Comparison of ENCODE assay signal across 27 mouse cellular contexts in genomic region chr2:28364623-28365022, GRCm38 (mm10).
DNase-seq lines count a peak whose midpoint lies in the region; ATAC-seq and TF ChIP-seq lines count a peak whose summit lies in the region.
"Had no signal": no experiment of that assay in that cellular context is flagged by ENCODE, and none has a peak within 500 bp of the region (broad histone marks: within the 10 kb centered on the region; RNA-seq: fewer than 3 reads in every experiment).

No protein-coding gene starts in this region.

- no peak overlapping the region for H3K4me3 ChIP-seq in forebrain, embryonic 11.5 days (ENCODE audit: low read depth, low read length)
- no peak overlapping the region for H3K4me3 ChIP-seq in forebrain, postnatal 0 days (ENCODE audit: low read depth, low read length)
- H3K4me3 ChIP-seq in stomach, embryonic 14.5 days (ENCODE audit: low read depth, low read length) = no peak overlapping the region
- H3K4me3 ChIP-seq in stomach, postnatal 0 days (ENCODE audit: low read depth, low read length) = no peak overlapping the region
- H3K4me3 ChIP-seq in stomach, embryonic 15.5 days (replicated peaks) = no peak overlapping the region
- H3K4me3 ChIP-seq: embryonic facial prominence, embryonic 15.5 days; hindbrain, embryonic 12.5 days; limb, embryonic 13.5 days; liver, embryonic 12.5 days had no signal

- H3K4me1 ChIP-seq in forebrain, embryonic 11.5 days (replicated peaks; ENCODE audit: control insufficient read depth, insufficient read depth, low read length) = no peaks in the 10 kb centered on the region; the same call in 1 of the 2 replicates
- H3K4me1 ChIP-seq in forebrain, postnatal 0 days (ENCODE audit: insufficient read depth) = peaks cover 4% of the 10 kb centered on the region; the same call in 1 of the 2 replicates
- H3K4me1 ChIP-seq in stomach, embryonic 14.5 days (ENCODE audit: control insufficient read depth, insufficient read depth, low read length) = peaks cover 13% of the 10 kb centered on the region
- no peaks in the 10 kb centered on the region for H3K4me1 ChIP-seq in stomach, postnatal 0 days (replicated peaks; ENCODE audit: control insufficient read depth, insufficient read depth)
- H3K4me1 ChIP-seq in stomach, embryonic 15.5 days = peaks cover 12% of the 10 kb centered on the region; the same call in 1 of the 2 replicates
- H3K4me1 ChIP-seq: liver, embryonic 12.5 days had no signal

- DNase-seq in forebrain, embryonic 11.5 days (ENCODE audit: low spot score) = peak; percentile 31
- no peak for DNase-seq in forebrain, postnatal 0 days
- DNase-seq in heart, adult 11 months = peak; percentile 72
- DNase-seq in heart, adult 8-10 months (ENCODE audit: low spot score) = no peak
- DNase-seq in stomach, postnatal 0 days (ENCODE audit: low spot score) = no peak
- DNase-seq in adrenal gland, postnatal 25 days = no peak
- DNase-seq: adrenal gland, adult 8-10 months; cerebellum, adult 11-12 months; cerebellum, adult 9-11 months; gastrocnemius, postnatal 10 days; heart, postnatal 36 days; kidney, postnatal 25 days; liver, postnatal 0 days; lung, postnatal 36 days; thymus, postnatal 25 days had no signal

- 68% methylated on average over 3 of the region's 3 CpGs for WGBS in forebrain, embryonic 11.5 days
- WGBS in forebrain, postnatal 0 days = 57% methylated on average over 3 of the region's 3 CpGs
- WGBS in stomach, embryonic 14.5 days = 38% methylated on average over 3 of the region's 3 CpGs
- WGBS in stomach, postnatal 0 days = 40% methylated on average over 3 of the region's 3 CpGs
- WGBS in stomach, embryonic 15.5 days = 46% methylated on average over 3 of the region's 3 CpGs

- no peaks in the 10 kb centered on the region for H3K9me3 ChIP-seq in forebrain, embryonic 11.5 days (ENCODE audit: control insufficient read depth, low read length)
- no peaks in the 10 kb centered on the region for H3K9me3 ChIP-seq in forebrain, postnatal 0 days (ENCODE audit: low read length)
- H3K9me3 ChIP-seq in stomach, embryonic 14.5 days (ENCODE audit: control insufficient read depth, low read depth, low read length) = no peaks in the 10 kb centered on the region
- no peaks in the 10 kb centered on the region for H3K9me3 ChIP-seq in stomach, postnatal 0 days (ENCODE audit: control insufficient read depth, low read length)
- H3K9me3 ChIP-seq in stomach, embryonic 15.5 days = no peaks in the 10 kb centered on the region
- H3K9me3 ChIP-seq: embryonic facial prominence, embryonic 15.5 days; G1E; hindbrain, embryonic 12.5 days; limb, embryonic 13.5 days; liver, embryonic 12.5 days had no signal

- H3K36me3 ChIP-seq in forebrain, embryonic 11.5 days (ENCODE audit: control insufficient read depth, insufficient read depth, low read length) = no peaks in the 10 kb centered on the region
- no peaks in the 10 kb centered on the region for H3K36me3 ChIP-seq in forebrain, postnatal 0 days (ENCODE audit: insufficient read depth)
- H3K36me3 ChIP-seq in stomach, embryonic 14.5 days (ENCODE audit: control insufficient read depth, insufficient read depth, low read length) = no peaks in the 10 kb centered on the region
- no peaks in the 10 kb centered on the region for H3K36me3 ChIP-seq in stomach, postnatal 0 days (ENCODE audit: control insufficient read depth, insufficient read depth, low read length)
- H3K36me3 ChIP-seq in stomach, embryonic 15.5 days = no peaks in the 10 kb centered on the region
- H3K36me3 ChIP-seq: embryonic facial prominence, embryonic 15.5 days; G1E; hindbrain, embryonic 12.5 days; limb, embryonic 13.5 days; liver, embryonic 12.5 days had no signal

- ATAC-seq in forebrain, embryonic 11.5 days (replicated peaks; ENCODE audit: low FRiP score) = no peak
- ATAC-seq in forebrain, postnatal 0 days = no peak; the same call in 1 of the 2 replicates
- no peak for ATAC-seq in stomach, embryonic 14.5 days (ENCODE audit: insufficient number of reproducible peaks, insufficient read depth, low FRiP score, low read depth)
- ATAC-seq in stomach, postnatal 0 days (ENCODE audit: low FRiP score, low TSS enrichment) = no peak
- 0 out of 2 replicates have a peak, but pooled peaks have one; percentile 24 for ATAC-seq in stomach, embryonic 15.5 days (ENCODE audit: insufficient read depth, low FRiP score, low read depth)
- ATAC-seq: hindbrain, postnatal 0 days; intestine, embryonic 16.5 days; liver, embryonic 12.5 days; liver, postnatal 0 days; midbrain, embryonic 16.5 days had no signal

- TF ChIP-seq CTCF in forebrain, postnatal 0 days (IDR thresholded peaks at IDR 0.05; ENCODE audit: low read depth) = no peak
- TF ChIP-seq CTCF in stomach, postnatal 0 days (IDR thresholded peaks at IDR 0.05; ENCODE audit: low read depth) = no peak

- no peak overlapping the region for H3K27ac ChIP-seq in forebrain, embryonic 11.5 days (ENCODE audit: low read depth, low read length)
- no peak overlapping the region for H3K27ac ChIP-seq in forebrain, postnatal 0 days (ENCODE audit: low read depth, low read length)
- H3K27ac ChIP-seq in stomach, embryonic 14.5 days (ENCODE audit: low read length) = peak overlapping the region; percentile 70
- no peak overlapping the region for H3K27ac ChIP-seq in stomach, postnatal 0 days (replicated peaks)
- no peak overlapping the region; the same call in 1 of the 2 replicates for H3K27ac ChIP-seq in stomach, embryonic 15.5 days
- H3K27ac ChIP-seq: embryonic facial prominence, embryonic 15.5 days; hindbrain, embryonic 12.5 days; hindbrain, postnatal 0 days; limb, embryonic 13.5 days; liver, embryonic 12.5 days had no signal

- H3K9ac ChIP-seq in forebrain, embryonic 11.5 days (ENCODE audit: low read length) = no peak overlapping the region
- H3K9ac ChIP-seq in forebrain, postnatal 0 days = no peak overlapping the region
- H3K9ac ChIP-seq in stomach, embryonic 14.5 days (replicated peaks; ENCODE audit: low read depth, low read length) = no peak overlapping the region
- H3K9ac ChIP-seq in stomach, postnatal 0 days (ENCODE audit: low read length) = no peak overlapping the region
- H3K9ac ChIP-seq in stomach, embryonic 15.5 days = no peak overlapping the region
- H3K9ac ChIP-seq: embryonic facial prominence, embryonic 15.5 days; hindbrain, embryonic 12.5 days; limb, embryonic 13.5 days; liver, embryonic 12.5 days; liver, postnatal 0 days had no signal

- no peak overlapping the region for H3K4me2 ChIP-seq in forebrain, embryonic 11.5 days (ENCODE audit: low read depth, low read length, severe bottlenecking)
- no peak overlapping the region for H3K4me2 ChIP-seq in forebrain, postnatal 0 days (ENCODE audit: low read depth)
- H3K4me2 ChIP-seq in stomach, embryonic 14.5 days (replicated peaks; ENCODE audit: low read depth, low read length) = no peak overlapping the region
- H3K4me2 ChIP-seq in stomach, postnatal 0 days (replicated peaks; ENCODE audit: low read depth) = no peak overlapping the region
- no peak overlapping the region for H3K4me2 ChIP-seq in stomach, embryonic 15.5 days
- H3K4me2 ChIP-seq: embryonic facial prominence, embryonic 15.5 days; heart, embryonic 11.5 days; hindbrain, embryonic 12.5 days; limb, embryonic 13.5 days; liver, embryonic 12.5 days; midbrain, embryonic 11.5 days had no signal

- no peak for TF ChIP-seq EP300 in stomach, postnatal 0 days (optimal IDR thresholded peaks at IDR 0.05)

- no peaks in the 10 kb centered on the region for H3K27me3 ChIP-seq in forebrain, embryonic 11.5 days (ENCODE audit: control insufficient read depth, insufficient read depth, low read length)
- no peaks in the 10 kb centered on the region for H3K27me3 ChIP-seq in forebrain, postnatal 0 days (ENCODE audit: insufficient read depth, low read length)
- H3K27me3 ChIP-seq in stomach, embryonic 14.5 days (ENCODE audit: control insufficient read depth, insufficient read depth, low read length) = no peaks in the 10 kb centered on the region
- no peaks in the 10 kb centered on the region for H3K27me3 ChIP-seq in stomach, postnatal 0 days (ENCODE audit: control insufficient read depth, insufficient read depth, low read length)
- no peaks in the 10 kb centered on the region for H3K27me3 ChIP-seq in stomach, embryonic 15.5 days (replicated peaks)
- H3K27me3 ChIP-seq: embryonic facial prominence, embryonic 15.5 days; hindbrain, embryonic 12.5 days; limb, embryonic 13.5 days had no signal

Comparison
In these comparisons a context has a peak if more than half of its experiments do, and no peak if none do; other contexts are left out.
1. DNase-seq: peak in forebrain, embryonic 11.5 days (single experiment) and heart, adult 11 months (single experiment); none in forebrain, postnatal 0 days (single experiment), heart, adult 8-10 months (single experiment), stomach, postnatal 0 days (single experiment) and adrenal gland, postnatal 25 days (single experiment).